Mouse (Mus musculus) liver (tissue): ENCODE results near the gene Cnr2.

ENCODE experiments used
- DNase-seq: peaks from one replicate; pipeline ENCODE4 v3.0.0-alpha.2; 2020; ENCODE audit warnings: mixed read lengths

Gene Cnr2

GRCm38 (mm10) chr4:135909326-135910066 lies 14.3 kb downstream of the Cnr2 start:
- no peak for DNase-seq

- DNase-seq, result peak; percentile 16
Observed at GRCm38 (mm10) chr4:135911531-135911930, 16.3 kb downstream of the Cnr2 start.

- peak; percentile 14 for DNase-seq
Observed at GRCm38 (mm10) chr4:135912164-135912563, 17.0 kb downstream of the Cnr2 start.

- DNase-seq, result peak; percentile 32
Observed at GRCm38 (mm10) chr4:135912835-135913234, 17.6 kb downstream of the Cnr2 start.

- no peak for DNase-seq
Observed at GRCm38 (mm10) chr4:135913433-135913832, 18.2 kb downstream of the Cnr2 start.

- no peak for DNase-seq
Observed at GRCm38 (mm10) chr4:135918635-135919279, 23.6 kb downstream of the Cnr2 start.

- no peak for DNase-seq
Observed at GRCm38 (mm10) chr4:135919280-135919639, 24.1 kb downstream of the Cnr2 start.

- peak; percentile 97 for DNase-seq
Observed at GRCm38 (mm10) chr4:135920304-135921241, 25.4 kb downstream of the Cnr2 start, which contains the start of gene Fuca1. Gene Fuca1 (plus strand): TSS chr4:135920735.

- DNase-seq, result peak; percentile 23
Observed at GRCm38 (mm10) chr4:135921257-135922120, 26.3 kb downstream of the Cnr2 start.

- no peak for DNase-seq
Observed at GRCm38 (mm10) chr4:135922190-135922589, 27.0 kb downstream of the Cnr2 start.

- DNase-seq, result no peak
Observed at GRCm38 (mm10) chr4:135924418-135924817, 29.2 kb downstream of the Cnr2 start.

GRCm38 (mm10) chr4:135925341-135925740 lies 30.1 kb downstream of the Cnr2 start:
- DNase-seq, result no peak

- no peak for DNase-seq
Observed at GRCm38 (mm10) chr4:135926195-135926808, 31.1 kb downstream of the Cnr2 start.

- no peak for DNase-seq
Observed at GRCm38 (mm10) chr4:135926861-135927260, 31.7 kb downstream of the Cnr2 start.

GRCm38 (mm10) chr4:135928376-135928775 lies 33.2 kb downstream of the Cnr2 start:
- no peak for DNase-seq

GRCm38 (mm10) chr4:135929405-135929804 lies 34.2 kb downstream of the Cnr2 start:
- no peak for DNase-seq

- DNase-seq, result no peak
Observed at GRCm38 (mm10) chr4:135929828-135930227, 34.6 kb downstream of the Cnr2 start.

GRCm38 (mm10) chr4:135930239-135930638 lies 35.0 kb downstream of the Cnr2 start:
- no peak for DNase-seq

- peak; percentile 24 for DNase-seq
Observed at GRCm38 (mm10) chr4:135931832-135932231, 36.6 kb downstream of the Cnr2 start.

GRCm38 (mm10) chr4:135934708-135935500 lies 39.7 kb downstream of the Cnr2 start:
- peak; percentile 43 for DNase-seq

- peak; percentile 33 for DNase-seq
Observed at GRCm38 (mm10) chr4:135935502-135935901, 40.3 kb downstream of the Cnr2 start.
